Mouse (Mus musculus) limb, embryonic 15.5 days (tissue): ENCODE data around the gene Gipc2. TPM values are rescaled to one million over a fixed set of nuclear protein-coding genes. Genes with fewer than 3 reads are reported as not detected.

Experiments
- ATAC-seq: fragments of 200-750 bp; cut with Nextera tagmentation; 2 replicates; pipeline ENCODE4 v1.8.0; 2017; ENCODE audit warnings: low read depth, moderate TSS enrichment; ENCODE audit not compliant: insufficient number of reproducible peaks, low FRiP score, low TSS enrichment
- H3K27ac ChIP-seq: fragments of 300-500 bp; sonication (generic); 2 replicates; pipeline ENCODE4 v1.5.1; 2015; ENCODE audit warnings: moderate library complexity, mild to moderate bottlenecking, inconsistent platforms
- H3K27me3 ChIP-seq: fragments of 300-500 bp; sonication (generic); 2 replicates; pipeline ENCODE4 v1.6.1; 2015; ENCODE audit warnings: inconsistent platforms
- H3K36me3 ChIP-seq: fragments of 300-500 bp; sonication (generic); 2 replicates; pipeline ENCODE4 v1.6.1; 2015; ENCODE audit warnings: inconsistent platforms
- H3K4me1 ChIP-seq: fragments of 300-500 bp; sonication (generic); 2 replicates; pipeline ENCODE4 v1.6.1; 2015; ENCODE audit warnings: inconsistent platforms
- H3K4me2 ChIP-seq: fragments of 300-500 bp; sonication (generic); 2 replicates; pipeline ENCODE4 v1.6.1; 2015; ENCODE audit warnings: mild to moderate bottlenecking, inconsistent platforms
- H3K4me3 ChIP-seq: fragments of 300-500 bp; sonication (generic); 2 replicates; pipeline ENCODE4 v1.5.1; 2015; ENCODE audit warnings: mild to moderate bottlenecking, inconsistent platforms
- H3K9ac ChIP-seq: fragments of 300-500 bp; sonication (generic); 2 replicates; pipeline ENCODE4 v1.6.1; 2015; ENCODE audit warnings: inconsistent platforms
- H3K9me3 ChIP-seq: fragments of 300-500 bp; sonication (generic); 2 replicates; pipeline ENCODE4 v1.6.1; 2016; ENCODE audit warnings: inconsistent platforms
- WGBS: fragments of 180-500 bp; shearing (Covaris S2); methylation state at CpG from one replicate; pipeline ENCODE4 v1.1.7; 2015; 5-methylcytosine and 5-hydroxymethylcytosine counted together
- polyA plus RNA-seq: library from polyadenylated mRNA; unstranded; fragments of >200 nt; fragmentation: Nextera tagmentation; extraction: Ambion mirVana; gene quantifications from 2 replicates; pipeline ENCODE4 v1.2.1, GENCODE M21; 2015

The Gipc2 gene
- polyA plus RNA-seq, 1 experiment from 2014 or later, result 9.1 TPM

DNA sequence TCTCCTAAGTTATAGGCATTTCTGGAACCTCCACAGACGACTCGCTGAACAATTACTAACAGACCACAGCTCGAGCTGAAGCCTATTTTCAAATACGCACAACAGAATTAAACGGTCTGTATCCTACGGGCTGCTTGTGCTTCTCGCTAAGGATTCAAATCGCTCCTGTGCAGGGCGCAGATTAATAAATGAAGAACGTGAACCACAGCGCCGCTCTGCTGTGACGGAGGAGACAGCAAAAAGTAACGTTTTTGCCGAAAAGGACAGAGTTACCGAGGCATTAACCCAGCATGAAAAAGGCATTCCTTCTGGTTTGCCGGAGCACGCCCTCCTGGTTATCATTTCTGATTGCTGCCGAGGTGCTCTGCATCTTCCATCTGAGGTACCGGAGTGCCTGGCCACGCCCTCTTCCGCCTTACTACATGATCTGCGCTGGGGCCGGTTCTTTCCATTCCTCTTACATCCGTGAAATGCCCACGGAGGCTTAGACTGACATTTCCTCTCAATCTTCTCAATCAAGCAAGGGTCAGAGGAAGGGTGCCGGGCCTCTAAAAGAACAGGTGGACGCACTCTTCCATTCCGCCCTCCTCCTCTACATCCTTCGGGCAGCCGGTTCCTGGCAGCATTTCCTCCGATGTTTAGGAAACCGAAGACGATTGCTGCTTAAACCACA, 73.5 kb downstream of the Gipc2 start:
- Histone ChIP-seq H3K27ac (no peak overlapping the region), H3K9me3 (no peaks in the 10 kb centered on the region), H3K4me3 (peak overlapping the region; percentile 39), H3K27me3 (no peaks in the 10 kb centered on the region), H3K9ac (no peak overlapping the region), H3K36me3 (no peaks in the 10 kb centered on the region), H3K4me2 (peak overlapping the region; percentile 44), H3K4me1 (no peaks in the 10 kb centered on the region; the same call in 1 of the 2 replicates)
- no peak for ATAC-seq
- WGBS, result 42% methylated on average over 34 of the region's 34 CpGs

DNA sequence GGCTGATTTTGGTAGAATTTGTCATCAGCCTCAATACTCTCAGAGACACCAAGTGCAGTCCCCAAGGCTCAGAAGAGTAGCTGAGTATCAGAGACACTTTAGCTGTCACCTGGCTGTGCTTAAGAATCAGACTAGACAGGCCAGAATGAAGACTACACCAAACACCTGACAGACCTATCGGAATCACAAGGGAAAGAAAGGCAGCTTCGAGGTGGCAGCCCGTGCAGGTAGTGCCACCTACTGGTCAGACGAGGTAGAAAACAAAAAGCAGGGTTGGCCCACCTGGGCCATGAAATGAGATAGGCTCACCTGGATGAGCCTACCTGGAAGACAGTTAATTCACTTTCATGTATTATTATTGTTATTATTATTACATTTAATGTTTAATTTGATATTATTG, 76.9 kb downstream of the Gipc2 start:
- no peak for ATAC-seq

DNA sequence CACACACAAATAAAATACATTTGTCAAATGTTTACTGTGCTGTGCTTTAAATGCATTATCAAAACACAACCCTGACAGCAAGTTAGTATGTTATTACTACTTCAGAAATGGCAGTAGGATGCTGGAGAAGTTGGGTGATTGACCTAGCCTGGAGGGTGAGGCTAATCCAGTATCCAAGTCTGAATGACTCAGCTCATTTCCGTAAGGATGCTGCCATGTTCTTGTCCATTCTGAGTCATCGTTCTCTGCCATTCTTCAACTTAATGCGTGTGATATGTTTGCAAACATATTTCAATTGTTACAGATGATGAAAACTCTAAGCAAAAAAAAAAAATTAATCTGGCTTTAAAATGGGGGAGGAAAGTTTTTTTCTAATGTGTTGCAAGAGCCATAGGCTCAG, 84.6 kb downstream of the Gipc2 start:
- no peak overlapping the region for H3K27ac ChIP-seq
- no peak overlapping the region for H3K4me3 ChIP-seq
- H3K9me3 ChIP-seq, result no peaks in the 10 kb centered on the region
- H3K27me3 ChIP-seq, result no peaks in the 10 kb centered on the region
- ATAC-seq, result no peak
- no peak overlapping the region for H3K4me2 ChIP-seq
- H3K4me1 ChIP-seq, result 0 out of 2 replicates have a peak, but pooled peaks cover 3% of the 10 kb centered on the region
- H3K36me3 ChIP-seq, result no peaks in the 10 kb centered on the region
- H3K9ac ChIP-seq, result no peak overlapping the region
- WGBS, result 91% methylated on average over 3 of the region's 3 CpGs

More for the DNA sequence above, 76.9 kb downstream of the Gipc2 start:
- no peaks in the 10 kb centered on the region for H3K36me3 ChIP-seq
- WGBS, result 3% methylated on average over 4 of the region's 4 CpGs
- no peak overlapping the region for H3K9ac ChIP-seq
- no peak overlapping the region for H3K27ac ChIP-seq
- no peaks in the 10 kb centered on the region for H3K27me3 ChIP-seq
- H3K9me3 ChIP-seq, result no peaks in the 10 kb centered on the region
- no peaks in the 10 kb centered on the region; the same call in 1 of the 2 replicates for H3K4me1 ChIP-seq
- no peak overlapping the region for H3K4me2 ChIP-seq
- H3K4me3 ChIP-seq, result no peak overlapping the region

DNA sequence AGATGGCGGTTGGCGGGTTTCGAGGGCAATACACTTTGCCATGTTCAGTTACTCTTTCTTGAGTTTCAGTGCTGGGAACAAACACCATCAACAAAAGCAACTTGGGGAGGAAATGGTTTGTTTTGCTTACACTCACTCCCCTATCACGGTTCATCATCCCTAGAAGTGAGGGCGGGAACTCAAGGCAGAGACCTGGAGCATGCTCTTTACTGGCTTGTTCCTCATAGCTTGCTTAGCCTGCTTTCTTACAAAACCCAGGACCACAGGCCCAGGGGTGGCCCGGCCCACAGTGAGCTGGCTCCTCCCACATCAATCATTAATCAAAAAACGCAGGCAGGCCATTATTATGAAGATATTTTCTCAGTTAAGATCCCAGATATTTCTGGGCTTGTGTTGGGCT, 89.9 kb downstream of the Gipc2 start:
- no peaks in the 10 kb centered on the region for H3K36me3 ChIP-seq
- no peak overlapping the region for H3K4me2 ChIP-seq
- H3K4me1 ChIP-seq, result peaks cover 11% of the 10 kb centered on the region; the same call in 1 of the 2 replicates
- H3K27me3 ChIP-seq, result no peaks in the 10 kb centered on the region
- no peak overlapping the region for H3K4me3 ChIP-seq
- H3K9me3 ChIP-seq, result no peaks in the 10 kb centered on the region
- H3K9ac ChIP-seq, result no peak overlapping the region
- 75% methylated on average over 7 of the region's 7 CpGs for WGBS
- H3K27ac ChIP-seq, result peak overlapping the region; percentile 58; the same call in 1 of the 2 replicates
- no peak for ATAC-seq

DNA sequence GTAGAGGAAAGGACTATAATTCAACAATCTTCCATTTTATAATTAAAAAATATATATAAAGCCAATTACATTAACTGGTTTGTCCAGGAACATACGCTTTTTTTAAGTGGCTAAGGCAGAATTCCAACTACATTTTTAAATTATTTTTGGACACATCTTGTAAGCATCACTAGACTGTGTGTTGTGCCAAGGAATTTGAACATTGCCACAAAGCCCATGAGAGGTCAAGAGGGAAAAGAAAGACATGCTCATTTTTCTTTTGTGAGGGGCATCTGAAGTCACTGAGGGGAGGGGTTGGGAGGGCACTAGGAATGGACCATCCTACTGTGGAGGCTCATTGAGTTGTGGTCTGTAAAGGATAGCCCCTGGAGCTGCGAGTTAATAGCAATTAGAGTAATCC, 97.0 kb downstream of the Gipc2 start:
- Histone ChIP-seq H3K36me3 (no peaks in the 10 kb centered on the region), H3K4me2 (no peak overlapping the region), H3K4me3 (no peak overlapping the region), H3K9me3 (no peaks in the 10 kb centered on the region), H3K27me3 (no peaks in the 10 kb centered on the region; the same call in 1 of the 2 replicates), H3K27ac (no peak overlapping the region), H3K4me1 (0 out of 2 replicates have a peak, but pooled peaks cover 6% of the 10 kb centered on the region), H3K9ac (no peak overlapping the region)
- no peak for ATAC-seq
- 68% methylated on average over 2 of the region's 2 CpGs for WGBS

DNA sequence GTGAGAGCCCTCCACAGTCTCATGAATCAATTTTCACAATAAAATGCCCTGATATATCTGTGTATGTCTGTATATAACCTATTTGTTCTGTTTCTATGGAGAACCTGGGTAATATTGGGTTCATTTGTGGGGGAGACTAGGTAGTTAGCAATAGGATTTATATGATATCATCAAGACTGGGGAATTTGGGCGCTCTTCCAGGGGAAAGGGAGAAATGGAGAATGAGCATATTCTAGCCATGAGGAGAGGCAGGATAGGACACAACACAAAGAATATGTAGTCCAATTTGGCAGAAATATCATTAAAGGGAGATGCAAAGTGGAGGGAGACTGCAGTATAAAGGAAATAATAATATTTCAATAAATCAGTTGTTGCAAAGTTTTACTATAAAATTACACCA, 97.7 kb downstream of the Gipc2 start:
- H3K9me3 ChIP-seq, result no peaks in the 10 kb centered on the region
- 86% methylated on average over 1 of the region's 1 CpGs for WGBS

DNA sequence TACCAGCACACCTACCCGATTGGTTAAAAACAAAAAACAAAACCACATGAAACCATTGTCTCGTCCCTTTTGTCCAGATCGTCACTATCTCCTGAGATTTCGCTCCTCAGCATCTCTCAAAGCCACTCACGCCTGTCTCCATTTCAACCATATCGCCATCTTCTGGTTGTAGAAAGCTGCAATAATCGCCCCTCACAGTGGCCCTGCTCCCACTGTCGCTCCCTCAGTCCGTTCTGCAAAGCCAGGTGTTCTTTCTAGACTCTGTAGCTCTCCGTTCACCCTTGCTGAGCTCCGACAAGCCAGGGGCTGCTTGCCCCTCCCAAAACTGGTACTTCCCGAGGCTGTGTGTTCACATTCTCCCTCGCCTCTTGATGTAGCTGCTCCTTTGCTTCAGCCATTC, 99.3 kb downstream of the Gipc2 start:
- no peak overlapping the region for H3K4me3 ChIP-seq
- H3K4me2 ChIP-seq, result peak overlapping the region; percentile 24; the same call in 1 of the 2 replicates
- no peaks in the 10 kb centered on the region for H3K9me3 ChIP-seq
- H3K9ac ChIP-seq, result no peak overlapping the region
- H3K27me3 ChIP-seq, result no peaks in the 10 kb centered on the region; the same call in 1 of the 2 replicates
- no peaks in the 10 kb centered on the region for H3K36me3 ChIP-seq
- WGBS, result 26% methylated on average over 13 of the region's 13 CpGs
- no peak for ATAC-seq
- 0 out of 2 replicates have a peak, but pooled peaks cover 6% of the 10 kb centered on the region for H3K4me1 ChIP-seq
- no peak overlapping the region for H3K27ac ChIP-seq

More for the DNA sequence above, 97.7 kb downstream of the Gipc2 start:
- H3K27ac ChIP-seq, result no peak overlapping the region
- H3K36me3 ChIP-seq, result no peaks in the 10 kb centered on the region
- no peak overlapping the region for H3K4me3 ChIP-seq
- no peak for ATAC-seq
- H3K9ac ChIP-seq, result no peak overlapping the region
- no peaks in the 10 kb centered on the region; the same call in 1 of the 2 replicates for H3K27me3 ChIP-seq
- H3K4me1 ChIP-seq, result 0 out of 2 replicates have a peak, but pooled peaks cover 6% of the 10 kb centered on the region
- H3K4me2 ChIP-seq, result no peak overlapping the region

DNA sequence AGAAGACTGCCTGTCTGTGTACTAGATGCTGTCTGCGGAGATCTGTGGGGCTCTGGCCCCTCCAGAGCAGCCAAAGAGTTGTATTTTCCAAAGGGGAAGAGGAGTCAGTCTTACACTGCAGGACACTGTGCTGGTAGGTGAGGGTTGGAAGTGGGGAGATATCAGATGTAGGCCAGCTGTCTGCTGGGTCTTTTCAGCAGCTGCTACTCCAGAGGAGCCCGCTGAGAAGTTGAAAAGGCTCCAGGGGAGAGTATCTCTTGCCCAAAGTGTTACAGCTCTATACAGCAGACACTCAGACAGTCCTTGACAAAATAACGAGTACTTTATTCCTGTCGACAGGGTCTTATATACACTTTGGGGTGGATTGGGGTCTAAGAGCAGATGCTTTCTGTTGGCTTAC, 100.2 kb downstream of the Gipc2 start:
- Histone ChIP-seq H3K36me3 (no peaks in the 10 kb centered on the region), H3K27ac (no peak overlapping the region), H3K9me3 (no peaks in the 10 kb centered on the region), H3K4me2 (no peak overlapping the region), H3K4me1 (0 out of 2 replicates have a peak, but pooled peaks cover 6% of the 10 kb centered on the region), H3K9ac (no peak overlapping the region), H3K4me3 (no peak overlapping the region), H3K27me3 (no peaks in the 10 kb centered on the region; the same call in 1 of the 2 replicates)
- 66% methylated on average over 4 of the region's 4 CpGs for WGBS
- no peak for ATAC-seq

DNA sequence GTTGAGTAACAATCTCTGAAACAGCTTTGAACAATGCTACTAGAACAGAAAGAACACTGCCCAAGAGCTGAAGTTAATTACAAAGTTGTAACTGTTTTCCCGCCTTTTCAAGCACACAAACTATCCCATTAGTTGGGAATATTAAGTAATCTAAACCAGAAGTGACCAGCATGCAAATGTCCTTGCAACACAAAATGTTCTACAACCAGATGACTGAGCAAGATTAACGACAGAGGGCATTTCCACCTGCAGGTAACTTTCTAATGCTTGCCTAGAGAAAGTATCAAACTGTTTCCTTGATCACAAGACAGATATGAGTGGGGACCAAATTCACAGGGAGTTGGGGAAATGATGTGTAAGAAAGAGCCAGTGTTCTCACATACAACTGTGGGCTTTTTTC, 101.9 kb downstream of the Gipc2 start:
- WGBS, result 60% methylated on average over 2 of the region's 2 CpGs
- no peak overlapping the region for H3K4me3 ChIP-seq
- 0 out of 2 replicates have a peak, but pooled peaks cover 6% of the 10 kb centered on the region for H3K4me1 ChIP-seq
- no peak overlapping the region for H3K27ac ChIP-seq
- no peak overlapping the region for H3K9ac ChIP-seq
- H3K9me3 ChIP-seq, result no peaks in the 10 kb centered on the region
- no peak overlapping the region for H3K4me2 ChIP-seq
- ATAC-seq, result no peak
- H3K36me3 ChIP-seq, result no peaks in the 10 kb centered on the region
- H3K27me3 ChIP-seq, result no peaks in the 10 kb centered on the region; the same call in 1 of the 2 replicates

DNA sequence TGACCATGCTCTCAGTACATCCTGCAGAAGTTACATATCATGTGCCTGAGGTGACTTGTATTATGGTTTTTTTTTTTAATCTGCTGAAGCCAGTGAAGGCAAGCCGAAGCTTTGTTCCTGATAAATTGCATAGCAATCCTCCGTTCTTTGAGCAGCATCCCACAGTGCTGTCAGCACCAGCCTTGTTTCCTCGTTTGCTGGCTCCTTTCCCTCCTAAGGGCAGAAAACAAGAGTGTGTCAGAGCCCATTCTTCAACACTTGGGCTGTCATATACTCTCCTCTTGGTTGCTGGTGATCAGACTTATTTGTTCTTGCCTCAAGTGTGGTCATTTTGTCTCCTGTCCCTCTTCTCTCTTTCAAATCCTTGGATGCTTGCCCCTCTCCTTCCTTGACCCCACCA, 103.2 kb downstream of the Gipc2 start:
- no peaks in the 10 kb centered on the region for H3K9me3 ChIP-seq
- ATAC-seq, result no peak
- H3K27ac ChIP-seq, result no peak overlapping the region

DNA sequence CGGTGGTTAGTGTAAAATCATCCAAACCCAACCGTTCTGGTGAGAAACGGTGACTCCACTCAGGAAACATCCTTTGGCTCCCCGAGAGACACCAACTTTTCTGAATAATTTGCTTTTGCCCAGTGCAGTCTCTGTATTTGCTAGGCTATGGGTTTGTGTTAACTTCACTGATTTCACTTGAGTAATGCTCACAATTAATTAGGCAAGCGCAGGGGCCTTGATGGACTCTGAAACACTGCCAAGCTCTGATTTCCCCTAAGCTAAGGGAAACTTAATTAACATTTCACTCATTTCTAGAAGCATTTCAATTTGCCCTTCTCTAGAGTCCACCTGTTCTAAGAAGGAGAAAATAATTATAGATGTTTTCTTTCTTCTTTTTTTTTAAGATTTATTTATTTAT, 104.9 kb downstream of the Gipc2 start:
- Histone ChIP-seq H3K9me3 (no peaks in the 10 kb centered on the region), H3K36me3 (no peaks in the 10 kb centered on the region), H3K27me3 (no peaks in the 10 kb centered on the region; the same call in 1 of the 2 replicates), H3K27ac (no peak overlapping the region), H3K4me2 (no peak overlapping the region), H3K9ac (no peak overlapping the region), H3K4me3 (no peak overlapping the region), H3K4me1 (no peaks in the 10 kb centered on the region)
- no peak for ATAC-seq
- 92% methylated on average over 5 of the region's 5 CpGs for WGBS

More for the DNA sequence above, 103.2 kb downstream of the Gipc2 start:
- WGBS, result 55% methylated on average over 3 of the region's 3 CpGs
- Histone ChIP-seq H3K4me3 (no peak overlapping the region), H3K4me2 (no peak overlapping the region), H3K36me3 (no peaks in the 10 kb centered on the region), H3K9ac (no peak overlapping the region), H3K4me1 (0 out of 2 replicates have a peak, but pooled peaks cover 6% of the 10 kb centered on the region), H3K27me3 (no peaks in the 10 kb centered on the region; the same call in 1 of the 2 replicates)

DNA sequence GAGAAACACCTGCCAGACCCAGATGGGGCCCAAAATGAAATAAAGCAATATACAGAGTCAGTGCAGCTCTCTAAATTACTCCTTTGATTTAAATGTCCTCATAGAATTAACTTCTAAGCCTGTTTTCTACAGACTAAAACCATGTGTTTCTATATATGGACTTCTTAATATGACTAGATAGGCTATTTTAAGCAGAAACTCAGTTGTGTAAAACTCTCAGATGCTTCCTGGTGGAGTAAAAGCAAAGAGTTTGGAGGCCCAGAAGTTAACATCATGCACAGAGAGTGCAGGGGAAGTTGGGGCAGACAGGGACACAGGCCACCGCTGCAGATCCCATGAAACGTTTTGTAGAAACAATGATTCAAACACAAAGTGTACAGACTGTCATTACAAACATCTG, 107.8 kb downstream of the Gipc2 start:
- Histone ChIP-seq H3K27ac (no peak overlapping the region), H3K36me3 (no peaks in the 10 kb centered on the region), H3K4me3 (no peak overlapping the region), H3K9ac (no peak overlapping the region), H3K4me2 (no peak overlapping the region), H3K27me3 (no peaks in the 10 kb centered on the region), H3K9me3 (no peaks in the 10 kb centered on the region), H3K4me1 (no peaks in the 10 kb centered on the region)
- ATAC-seq, result no peak
- WGBS, result 70% methylated on average over 2 of the region's 2 CpGs
